ENCODE assay signal across 7 mouse cellular contexts in the genomic region with DNA sequence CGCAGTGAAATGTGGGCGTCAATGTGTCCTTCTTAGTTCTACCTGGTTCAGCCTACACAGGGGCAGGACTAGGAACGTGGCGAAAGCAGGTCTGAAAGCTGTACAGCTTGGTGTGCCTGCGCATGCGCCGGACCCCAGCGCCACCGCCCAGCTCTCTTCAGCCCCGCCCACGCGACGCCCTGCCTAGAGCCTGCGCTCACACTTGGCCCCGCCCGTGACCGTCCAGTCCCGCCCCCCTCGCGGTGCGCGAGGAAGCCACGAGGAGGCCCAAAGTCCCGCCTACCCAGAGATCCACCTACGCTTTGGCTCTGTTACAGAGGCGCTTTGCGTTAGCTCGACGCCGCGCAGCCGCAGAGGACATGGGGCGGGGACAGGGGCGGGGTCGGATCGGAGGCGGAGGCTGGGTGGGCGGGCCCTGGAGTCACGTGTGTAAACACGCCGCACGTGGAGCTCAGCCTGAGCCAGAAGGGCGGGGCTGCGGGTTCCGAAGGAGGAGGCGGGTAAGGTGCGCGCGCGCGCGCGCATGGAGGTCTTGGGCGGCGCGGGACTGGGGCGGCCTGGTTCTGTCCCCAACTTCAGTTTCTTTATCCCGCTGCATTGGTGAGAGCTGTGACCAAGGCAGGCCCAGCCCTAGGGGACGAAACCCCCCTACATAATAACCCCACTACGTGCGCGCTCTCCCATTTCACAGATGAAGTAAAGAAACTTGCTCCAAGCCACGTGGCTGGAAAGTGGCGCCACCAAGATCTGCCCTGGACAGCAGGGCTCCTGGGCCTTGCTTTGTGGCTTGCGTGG. TPM values are rescaled to one million over a fixed set of nuclear protein-coding genes. Genes with fewer than 3 reads are reported as not detected.
DNase-seq lines count a peak whose midpoint lies in the region; ATAC-seq lines count a peak whose summit lies in the region.

No protein-coding gene starts in this region.

- peak overlapping the region; percentile 43 for H3K4me3 ChIP-seq in embryonic facial prominence, embryonic 12.5 days
- peak overlapping the region; percentile 35 for H3K4me3 ChIP-seq in limb, embryonic 11.5 days (ENCODE audit: low read depth, low read length)
- H3K4me3 ChIP-seq in midbrain, embryonic 14.5 days (replicated peaks; ENCODE audit: low read depth, low read length), result peak overlapping the region; percentile 32

- no peaks in the 10 kb centered on the region for H3K27me3 ChIP-seq in embryonic facial prominence, embryonic 12.5 days
- H3K27me3 ChIP-seq in limb, embryonic 11.5 days (ENCODE audit: control insufficient read depth, insufficient read depth, low read length), result no peaks in the 10 kb centered on the region; the same call in 1 of the 2 replicates
- H3K27me3 ChIP-seq in midbrain, embryonic 14.5 days (ENCODE audit: control insufficient read depth, insufficient read depth, low read length), result peaks cover 16% of the 10 kb centered on the region; the same call in 1 of the 2 replicates

- H3K4me1 ChIP-seq in embryonic facial prominence, embryonic 12.5 days, result peaks cover 18% of the 10 kb centered on the region
- H3K4me1 ChIP-seq in limb, embryonic 11.5 days (ENCODE audit: control insufficient read depth, insufficient read depth, low read length), result peaks cover 10% of the 10 kb centered on the region; the same call in 1 of the 2 replicates
- no peaks in the 10 kb centered on the region for H3K4me1 ChIP-seq in midbrain, embryonic 14.5 days (ENCODE audit: control insufficient read depth, insufficient read depth, low read length)

- H3K27ac ChIP-seq in embryonic facial prominence, embryonic 12.5 days, result no peak overlapping the region
- H3K27ac ChIP-seq in limb, embryonic 11.5 days (replicated peaks; ENCODE audit: low read depth, low read length), result no peak overlapping the region
- no peak overlapping the region for H3K27ac ChIP-seq in midbrain, embryonic 14.5 days (replicated peaks; ENCODE audit: low read depth, low read length)

- peak; percentile 100 for DNase-seq in adrenal gland, postnatal 25 days
- DNase-seq in heart, adult 11 months, result peak; percentile 100
- peak; percentile 100 for DNase-seq in kidney, adult 18-20 months
- peak; percentile 99 for DNase-seq in limb, embryonic 11.5 days (ENCODE audit: low spot score)
- DNase-seq in midbrain, embryonic 14.5 days, result peak; percentile 99
- peak; percentile 99 to 100 for DNase-seq in spleen, adult 18-20 months

- no peaks in the 10 kb centered on the region for H3K36me3 ChIP-seq in embryonic facial prominence, embryonic 12.5 days
- no peaks in the 10 kb centered on the region for H3K36me3 ChIP-seq in limb, embryonic 11.5 days (ENCODE audit: control insufficient read depth, insufficient read depth, low read length)
- H3K36me3 ChIP-seq in midbrain, embryonic 14.5 days (ENCODE audit: control insufficient read depth, insufficient read depth, low read length), result no peaks in the 10 kb centered on the region

- ATAC-seq in embryonic facial prominence, embryonic 12.5 days (ENCODE audit: insufficient number of reproducible peaks, insufficient read depth, low FRiP score, low TSS enrichment), result peak; percentile 96
- peak; percentile 99 for ATAC-seq in limb, embryonic 11.5 days (ENCODE audit: insufficient number of reproducible peaks, low FRiP score, low TSS enrichment, low read depth)
- peak; percentile 99 for ATAC-seq in midbrain, embryonic 14.5 days (ENCODE audit: low FRiP score, low TSS enrichment)

- H3K9me3 ChIP-seq in embryonic facial prominence, embryonic 12.5 days, result no peaks in the 10 kb centered on the region
- H3K9me3 ChIP-seq in limb, embryonic 11.5 days (ENCODE audit: control insufficient read depth, low read length), result no peaks in the 10 kb centered on the region
- H3K9me3 ChIP-seq in midbrain, embryonic 14.5 days (ENCODE audit: control insufficient read depth, low read length), result no peaks in the 10 kb centered on the region

- H3K4me2 ChIP-seq in embryonic facial prominence, embryonic 12.5 days (replicated peaks), result peak overlapping the region; percentile 73
- H3K4me2 ChIP-seq in limb, embryonic 11.5 days (ENCODE audit: low read depth, severe bottlenecking), result peak overlapping the region; percentile 74
- H3K4me2 ChIP-seq in midbrain, embryonic 14.5 days (ENCODE audit: low read length), result peak overlapping the region; percentile 61

- WGBS in embryonic facial prominence, embryonic 12.5 days, result 1% methylated on average over 65 of the region's 65 CpGs
- WGBS in limb, embryonic 11.5 days, result under 1% methylated on average over 62 of the region's 65 CpGs
- WGBS in midbrain, embryonic 14.5 days, result under 1% methylated on average over 65 of the region's 65 CpGs

- peak overlapping the region; percentile 46 for H3K9ac ChIP-seq in embryonic facial prominence, embryonic 12.5 days
- H3K9ac ChIP-seq in limb, embryonic 11.5 days (ENCODE audit: low read length), result no peak overlapping the region
- no peak overlapping the region; the same call in 1 of the 2 replicates for H3K9ac ChIP-seq in midbrain, embryonic 14.5 days (replicated peaks; ENCODE audit: low read length)

RNA-seq across cellular contexts. Expression of a gene that starts 22.4 kb away (rescaled TPM):
- total RNA-seq in adrenal gland, postnatal 25 days (2021), result 4.3 and 8.5 TPM in 2 replicates
- 73.4 and 75.3 TPM in 2 replicates for polyA plus RNA-seq in embryonic facial prominence, embryonic 12.5 days (2016; fragmentation: Nextera tagmentation; extraction: Ambion mirVana)
- polyA plus RNA-seq in limb, embryonic 11.5 days (2014; fragmentation: Nextera tagmentation; extraction: Ambion mirVana), result 121 and 131 TPM in 2 replicates
- 11.9 and 14.1 TPM in 2 replicates for polyA plus RNA-seq in midbrain, embryonic 14.5 days (2014; fragmentation: Nextera tagmentation; extraction: Ambion mirVana)
